Mouse (Mus musculus): ENCODE measurements around the gene Hmga1b. TPM values are rescaled to one million over a fixed set of nuclear protein-coding genes. Genes with fewer than 3 reads are reported as not detected.

Hmga1b gene
- polyA plus RNA-seq, 1 experiment from 2014 or later = 4.3 TPM

GRCm38 (mm10) chr11:120808010-120808409, 45.4 kb downstream of the Hmga1b start:
- WGBS = 91% methylated on average over 12 of the region's 12 CpGs
- Histone ChIP-seq H3K36me3 (peaks cover 83% of the 10 kb centered on the region), H3K27ac (no peak overlapping the region), H3K4me2 (no peak overlapping the region), H3K27me3 (no peaks in the 10 kb centered on the region), H3K4me1 (no peaks in the 10 kb centered on the region), H3K4me3 (no peak overlapping the region), H3K9me3 (no peaks in the 10 kb centered on the region), H3K9ac (no peak overlapping the region)
- ATAC-seq (ENCODE audit: insufficient number of reproducible peaks, insufficient read depth, low FRiP score, low TSS enrichment, low read depth) = no peak

GRCm38 (mm10) chr11:120812068-120812467, 49.5 kb downstream of the Hmga1b start:
- WGBS = 94% methylated on average over 16 of the region's 16 CpGs
- H3K27me3 ChIP-seq = no peaks in the 10 kb centered on the region

More at GRCm38 (mm10) chr11:120812068-120812467, 49.5 kb downstream of the Hmga1b start:
- H3K9me3 ChIP-seq = no peaks in the 10 kb centered on the region
- H3K27ac ChIP-seq = no peak overlapping the region
- H3K9ac ChIP-seq = no peak overlapping the region
- no peaks in the 10 kb centered on the region for H3K4me1 ChIP-seq
- no peak overlapping the region for H3K4me2 ChIP-seq
- H3K36me3 ChIP-seq = peaks cover 100% of the 10 kb centered on the region
- H3K4me3 ChIP-seq = no peak overlapping the region
- ATAC-seq (ENCODE audit: insufficient number of reproducible peaks, insufficient read depth, low FRiP score, low TSS enrichment, low read depth) = no peak

Other genes with a start within 250 kb of the Hmga1b start
- gene Gcgr, start 232.1 kb upstream of the Hmga1b start, polyA plus RNA-seq (2015; fragmentation: Nextera tagmentation; extraction: Ambion mirVana) = 1.3 and 1.7 TPM in 2 replicates
- 219 and 247 TPM in 2 replicates for gene Mcrip1, start 213.1 kb upstream of the Hmga1b start, polyA plus RNA-seq (2015; fragmentation: Nextera tagmentation; extraction: Ambion mirVana)
- gene Ppp1r27, start 211.7 kb upstream of the Hmga1b start, polyA plus RNA-seq (2015; fragmentation: Nextera tagmentation; extraction: Ambion mirVana) = not detected in 2 replicates
- gene P4hb, start 189.5 kb upstream of the Hmga1b start, polyA plus RNA-seq (2015; fragmentation: Nextera tagmentation; extraction: Ambion mirVana) = 684 and 710 TPM in 2 replicates
- 535 and 580 TPM in 2 replicates for gene Arhgdia, start 181.2 kb upstream of the Hmga1b start, polyA plus RNA-seq (2015; fragmentation: Nextera tagmentation; extraction: Ambion mirVana)
- gene Alyref, start 164.4 kb upstream of the Hmga1b start, polyA plus RNA-seq (2015; fragmentation: Nextera tagmentation; extraction: Ambion mirVana) = 492 and 529 TPM in 2 replicates
- 219 and 222 TPM in 2 replicates for gene Anapc11, start 164.4 kb upstream of the Hmga1b start, polyA plus RNA-seq (2015; fragmentation: Nextera tagmentation; extraction: Ambion mirVana)
- gene Npb, start 154.3 kb upstream of the Hmga1b start, polyA plus RNA-seq (2015; fragmentation: Nextera tagmentation; extraction: Ambion mirVana) = 0.98 and 1.7 TPM in 2 replicates
- 150 and 152 TPM in 2 replicates for gene Pcyt2, start 144.9 kb upstream of the Hmga1b start, polyA plus RNA-seq (2015; fragmentation: Nextera tagmentation; extraction: Ambion mirVana)
- 26.6 and 30.0 TPM in 2 replicates for gene Sirt7, start 137.6 kb upstream of the Hmga1b start, polyA plus RNA-seq (2015; fragmentation: Nextera tagmentation; extraction: Ambion mirVana)
- gene Mafg, start 129.2 kb upstream of the Hmga1b start, polyA plus RNA-seq (2015; fragmentation: Nextera tagmentation; extraction: Ambion mirVana) = 22.0 and 30.0 TPM in 2 replicates
- 27.7 and 34.9 TPM in 2 replicates for gene Pycr1, start 119.0 kb upstream of the Hmga1b start, polyA plus RNA-seq (2015; fragmentation: Nextera tagmentation; extraction: Ambion mirVana)
- gene Myadml2, start 114.6 kb upstream of the Hmga1b start, polyA plus RNA-seq (2015; fragmentation: Nextera tagmentation; extraction: Ambion mirVana) = not detected in 2 replicates
- gene Notum, start 101.6 kb upstream of the Hmga1b start, polyA plus RNA-seq (2015; fragmentation: Nextera tagmentation; extraction: Ambion mirVana) = 4.3 and 7.2 TPM in 2 replicates
- 109 and 123 TPM in 2 replicates for gene Aspscr1, start 89.8 kb upstream of the Hmga1b start, polyA plus RNA-seq (2015; fragmentation: Nextera tagmentation; extraction: Ambion mirVana)
- 132 and 154 TPM in 2 replicates for gene Cenpx, start 49.1 kb upstream of the Hmga1b start, polyA plus RNA-seq (2015; fragmentation: Nextera tagmentation; extraction: Ambion mirVana)
- gene Lrrc45, start 48.9 kb upstream of the Hmga1b start, polyA plus RNA-seq (2015; fragmentation: Nextera tagmentation; extraction: Ambion mirVana) = 71.0 and 77.8 TPM in 2 replicates
- 66.0 and 72.6 TPM in 2 replicates for gene Rac3, start 41.3 kb upstream of the Hmga1b start, polyA plus RNA-seq (2015; fragmentation: Nextera tagmentation; extraction: Ambion mirVana)
- 17.9 and 18.3 TPM in 2 replicates for gene Dcxr, start 35.5 kb upstream of the Hmga1b start, polyA plus RNA-seq (2015; fragmentation: Nextera tagmentation; extraction: Ambion mirVana)
- gene Cbr2, start 30.7 kb upstream of the Hmga1b start, polyA plus RNA-seq (2015; fragmentation: Nextera tagmentation; extraction: Ambion mirVana) = 27.1 and 32.3 TPM in 2 replicates
- gene Rfng, start 21.4 kb downstream of the Hmga1b start, polyA plus RNA-seq (2015; fragmentation: Nextera tagmentation; extraction: Ambion mirVana) = 52.2 and 52.4 TPM in 2 replicates
- 223 and 233 TPM in 2 replicates for gene Gps1, start 21.5 kb downstream of the Hmga1b start, polyA plus RNA-seq (2015; fragmentation: Nextera tagmentation; extraction: Ambion mirVana)
- gene Dus1l, start 33.6 kb downstream of the Hmga1b start, polyA plus RNA-seq (2015; fragmentation: Nextera tagmentation; extraction: Ambion mirVana) = 53.7 and 61.0 TPM in 2 replicates
- 49.3 and 52.2 TPM in 2 replicates for gene Fasn, start 61.8 kb downstream of the Hmga1b start, polyA plus RNA-seq (2015; fragmentation: Nextera tagmentation; extraction: Ambion mirVana)
- gene Ccdc57, start 170.1 kb downstream of the Hmga1b start, polyA plus RNA-seq (2015; fragmentation: Nextera tagmentation; extraction: Ambion mirVana) = 6.1 and 6.8 TPM in 2 replicates
- 56.4 and 63.4 TPM in 2 replicates for gene Slc16a3, start 185.7 kb downstream of the Hmga1b start, polyA plus RNA-seq (2015; fragmentation: Nextera tagmentation; extraction: Ambion mirVana)
- gene Csnk1d, start 228.5 kb downstream of the Hmga1b start, polyA plus RNA-seq (2015; fragmentation: Nextera tagmentation; extraction: Ambion mirVana) = 132 and 134 TPM in 2 replicates

All from embryonic facial prominence, embryonic 13.5 days (tissue).